In the genomic region with DNA sequence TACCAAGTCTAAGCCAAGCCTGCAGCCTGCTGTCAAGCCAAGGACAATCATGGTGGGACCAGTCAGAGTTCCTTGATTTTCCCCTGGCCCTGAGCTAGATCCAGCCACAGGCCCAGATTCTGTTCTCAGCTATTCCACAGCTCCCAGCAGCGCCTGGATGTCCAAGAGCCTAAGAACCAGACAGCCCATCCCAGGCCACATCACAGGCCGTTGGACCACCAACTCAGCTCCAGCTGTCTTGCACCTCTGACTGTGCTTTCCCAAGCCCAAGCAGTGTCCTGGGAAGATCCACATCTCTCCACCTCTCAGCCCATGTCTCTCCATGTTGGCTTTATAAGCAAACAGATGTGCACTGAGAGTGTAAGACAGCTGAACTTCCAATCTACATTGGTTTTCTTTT, we compare ENCODE assay signal across 31 mouse cellular contexts.
"Had no signal": no experiment of that assay in that cellular context is flagged by ENCODE, and none has a peak within 500 bp of the region (broad histone marks: within the 10 kb centered on the region; RNA-seq: fewer than 3 reads in every experiment).

No protein-coding gene starts in this region.

- DNase-seq: left cerebral cortex, postnatal 4 days; liver; liver, embryonic 13.5 days; liver, postnatal 0 days; lung, adult 18-20 months; lung, adult 2 months; lung, embryonic 14.5 days; lung, postnatal 10 days; lung, postnatal 14 days; lung, postnatal 36 days; lung, postnatal 4 days; midbrain, embryonic 14.5 days had no signal

- H3K27ac ChIP-seq: left cerebral cortex, adult 2 months; limb, embryonic 10.5 days; limb, embryonic 12.5 days; limb, embryonic 13.5 days; limb, embryonic 15.5 days; liver, embryonic 12.5 days; liver, embryonic 13.5 days; liver, embryonic 14.5 days; liver, embryonic 15.5 days; lung, embryonic 15.5 days; macrophage; midbrain, embryonic 10.5 days; midbrain, embryonic 12.5 days; midbrain, embryonic 13.5 days; midbrain, embryonic 15.5 days; neural tube, embryonic 12.5 days had no signal

- ATAC-seq: liver, embryonic 12.5 days; liver, postnatal 0 days; lung, postnatal 0 days; midbrain, embryonic 13.5 days; midbrain, embryonic 15.5 days had no signal

- H3K9ac ChIP-seq: limb, embryonic 12.5 days; limb, embryonic 13.5 days; limb, embryonic 15.5 days; liver, embryonic 12.5 days; liver, embryonic 13.5 days; liver, embryonic 14.5 days; liver, embryonic 15.5 days; liver, postnatal 0 days; lung, embryonic 14.5 days; lung, embryonic 15.5 days; midbrain, embryonic 12.5 days; midbrain, embryonic 13.5 days; midbrain, embryonic 15.5 days; neural tube, embryonic 12.5 days had no signal

- H3K36me3 ChIP-seq: limb, embryonic 10.5 days; limb, embryonic 12.5 days; limb, embryonic 13.5 days; limb, embryonic 15.5 days; liver, embryonic 12.5 days; liver, embryonic 13.5 days; liver, embryonic 15.5 days; lung, embryonic 15.5 days; midbrain, embryonic 10.5 days; midbrain, embryonic 12.5 days; midbrain, embryonic 13.5 days; midbrain, embryonic 15.5 days; neural tube, embryonic 12.5 days had no signal

- H3K4me1 ChIP-seq: limb, embryonic 10.5 days; limb, embryonic 12.5 days; limb, embryonic 13.5 days; limb, embryonic 15.5 days; liver, embryonic 15.5 days; lung, embryonic 15.5 days; midbrain, embryonic 10.5 days; midbrain, embryonic 15.5 days; neural tube, embryonic 12.5 days had no signal

- H3K9me3 ChIP-seq: limb, embryonic 10.5 days; limb, embryonic 12.5 days; limb, embryonic 13.5 days; limb, embryonic 15.5 days; liver, embryonic 12.5 days; liver, embryonic 13.5 days; liver, embryonic 15.5 days; lung, embryonic 15.5 days; megakaryocyte, embryonic 14.5 days; midbrain, embryonic 10.5 days; midbrain, embryonic 12.5 days; midbrain, embryonic 13.5 days; midbrain, embryonic 15.5 days; neural tube, embryonic 12.5 days had no signal

- H3K4me3 ChIP-seq: left cerebral cortex, adult 2 months; limb, embryonic 10.5 days; limb, embryonic 12.5 days; limb, embryonic 13.5 days; limb, embryonic 15.5 days; liver, embryonic 12.5 days; liver, embryonic 13.5 days; liver, embryonic 15.5 days; lung, embryonic 15.5 days; megakaryocyte, embryonic 14.5 days; midbrain, embryonic 10.5 days; midbrain, embryonic 12.5 days; midbrain, embryonic 13.5 days; midbrain, embryonic 15.5 days; myocyte; neural tube, embryonic 12.5 days had no signal

- H3K27me3 ChIP-seq: limb, embryonic 12.5 days; limb, embryonic 13.5 days; limb, embryonic 15.5 days; liver, embryonic 12.5 days; liver, embryonic 13.5 days; liver, embryonic 15.5 days; lung, embryonic 15.5 days; megakaryocyte, embryonic 14.5 days; midbrain, embryonic 12.5 days; midbrain, embryonic 13.5 days; midbrain, embryonic 15.5 days; neural tube, embryonic 12.5 days had no signal

- H3K4me2 ChIP-seq: limb, embryonic 12.5 days; limb, embryonic 13.5 days; limb, embryonic 15.5 days; liver, embryonic 11.5 days; liver, embryonic 12.5 days; liver, embryonic 13.5 days; liver, embryonic 15.5 days; lung, embryonic 14.5 days; lung, embryonic 15.5 days; midbrain, embryonic 12.5 days; midbrain, embryonic 13.5 days; midbrain, embryonic 15.5 days; neural tube, embryonic 12.5 days had no signal
